Mouse (Mus musculus) spleen, postnatal 10 days (tissue): ENCODE data around the gene Eid2b.
"Not testable (repeated sequence)": the region's sequence is repeated elsewhere in the genome, so short reads cannot be mapped to it uniquely, and the experiment has no call there.

Experiments
- DNase-seq, 2 experiments: peaks; one replicate each; pipeline ENCODE4 v3.0.0; 2021 to 2022; ENCODE audit warnings: low spot score in 2 of 2

Gene Eid2b

DNA sequence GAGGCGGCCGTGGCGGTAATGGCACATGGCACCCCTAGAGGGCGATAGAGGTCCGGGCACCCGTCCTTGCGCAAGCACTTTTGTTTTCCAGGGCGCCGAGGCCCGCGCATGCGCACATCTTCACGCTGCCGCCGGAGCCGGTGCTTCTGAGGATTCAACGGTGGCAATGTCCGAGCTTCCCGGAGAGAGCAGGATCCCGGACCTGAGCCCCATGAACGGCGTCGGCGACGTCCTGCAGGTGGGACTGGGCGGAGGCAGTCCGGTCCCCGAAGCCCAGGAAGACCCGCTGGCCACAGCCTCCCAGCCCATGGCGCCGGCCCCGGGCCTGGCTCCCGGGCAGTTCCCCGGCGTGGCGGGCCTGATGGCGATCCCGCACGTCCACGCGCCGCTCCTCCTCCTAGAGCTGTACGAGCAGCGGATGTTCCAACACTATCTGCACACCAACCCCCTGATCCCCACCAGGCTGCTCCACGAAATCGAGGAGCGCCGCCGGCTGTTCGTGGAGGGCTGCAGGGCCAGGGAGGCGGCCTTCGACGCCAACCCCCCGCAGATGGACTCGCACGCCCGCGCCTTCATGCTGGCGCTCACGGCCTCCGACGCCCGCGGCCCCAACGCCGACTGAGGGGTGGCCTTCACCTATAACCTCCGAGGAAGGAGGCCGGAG is at the start of gene Eid2b:
Gene Eid2b, plus strand, starts transcription at position 125 of the 664 bp plus-strand sequence.
- DNase-seq: peak; percentile 94 to 96

- not testable (repeated sequence) for DNase-seq
These were observed 33.6 kb upstream of the Eid2b start for GRCm38 (mm10) chr7:28243943-28244342.

- no peak for DNase-seq
These were observed 28.6 kb upstream of the Eid2b start for GRCm38 (mm10) chr7:28248957-28249356.

- DNase-seq: no peak
These were observed 25.6 kb upstream of the Eid2b start for GRCm38 (mm10) chr7:28251976-28252375.

DNA sequence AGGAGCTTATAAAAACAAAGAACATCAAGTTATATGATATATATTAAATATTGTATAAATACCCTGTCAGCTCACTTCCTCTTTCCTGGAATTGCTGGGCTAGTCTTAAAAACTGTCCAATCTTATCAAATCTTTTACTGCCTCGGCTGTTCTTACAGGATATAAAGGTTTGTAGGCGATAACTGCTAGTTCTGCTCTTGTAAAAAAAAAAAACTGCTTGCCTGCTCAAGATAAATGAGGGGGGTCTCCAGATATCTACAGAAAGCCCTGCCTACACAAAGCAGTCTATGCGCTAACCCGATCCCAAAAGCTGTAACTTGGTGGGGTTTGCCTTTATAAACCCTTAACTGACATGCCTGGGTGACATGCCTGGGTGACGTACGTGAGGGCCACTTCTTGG is 22.9 kb upstream of the Eid2b start:
- no peak for DNase-seq

DNA sequence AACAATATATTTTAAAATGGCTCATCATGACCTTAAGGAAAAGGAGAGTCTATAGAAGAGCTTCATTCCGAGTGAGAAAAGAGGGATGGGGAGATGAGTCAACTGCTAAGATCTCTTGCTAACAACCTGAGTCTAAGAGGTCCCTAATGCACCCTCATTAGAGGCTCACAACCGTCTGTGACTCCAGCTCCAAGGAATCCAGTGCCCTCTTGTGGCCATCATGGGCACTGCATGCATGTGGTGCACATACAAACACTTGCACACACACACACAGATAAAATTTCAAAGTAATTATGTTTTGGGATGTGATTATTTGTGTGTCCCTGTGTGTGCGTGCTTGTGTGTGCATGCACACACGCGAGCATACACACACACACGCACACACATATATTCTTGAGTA is 22.1 kb upstream of the Eid2b start:
- peak in 1 of 2 experiments; percentile 37 for DNase-seq

DNA sequence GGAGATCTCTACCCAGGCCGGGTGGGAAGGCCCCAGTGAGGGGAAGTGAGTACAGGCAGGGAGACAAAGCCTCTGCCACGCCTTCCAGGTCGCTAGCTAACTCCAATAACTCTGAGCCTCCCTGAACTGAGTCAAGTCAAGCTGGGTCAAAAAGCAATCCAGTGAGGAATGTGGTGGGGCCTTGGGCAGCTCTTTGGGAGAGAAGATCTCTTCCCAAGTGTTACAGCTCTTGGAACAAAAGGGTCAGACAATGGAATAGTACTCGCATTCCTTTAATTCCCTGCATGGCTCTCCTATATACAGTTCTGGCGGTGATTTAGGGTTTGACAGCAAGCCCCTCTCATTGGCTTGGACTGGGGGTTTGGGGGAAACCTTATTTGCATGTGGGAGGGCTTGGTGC is 14.7 kb upstream of the Eid2b start:
- no peak for DNase-seq

DNA sequence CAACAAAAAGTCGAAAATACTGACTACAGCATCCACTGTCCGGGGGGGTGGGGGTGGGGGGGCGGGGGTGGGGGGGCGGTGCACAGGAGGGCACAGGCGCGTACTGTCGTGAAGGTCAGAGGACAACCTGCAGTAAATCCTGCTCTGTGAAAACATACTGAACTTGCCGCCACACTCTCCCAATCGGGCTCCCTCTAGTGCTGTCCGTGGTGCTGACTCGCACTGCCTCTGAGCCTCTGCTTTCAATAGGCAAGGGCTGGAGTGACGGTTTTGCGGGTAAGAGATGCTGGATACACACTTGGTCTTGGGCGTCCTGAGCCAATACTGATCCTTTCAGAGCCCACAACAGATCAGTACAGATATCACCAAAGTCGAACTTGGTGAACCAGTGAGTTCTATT is 13.8 kb upstream of the Eid2b start:
- DNase-seq: peak; percentile 28 to 81

DNA sequence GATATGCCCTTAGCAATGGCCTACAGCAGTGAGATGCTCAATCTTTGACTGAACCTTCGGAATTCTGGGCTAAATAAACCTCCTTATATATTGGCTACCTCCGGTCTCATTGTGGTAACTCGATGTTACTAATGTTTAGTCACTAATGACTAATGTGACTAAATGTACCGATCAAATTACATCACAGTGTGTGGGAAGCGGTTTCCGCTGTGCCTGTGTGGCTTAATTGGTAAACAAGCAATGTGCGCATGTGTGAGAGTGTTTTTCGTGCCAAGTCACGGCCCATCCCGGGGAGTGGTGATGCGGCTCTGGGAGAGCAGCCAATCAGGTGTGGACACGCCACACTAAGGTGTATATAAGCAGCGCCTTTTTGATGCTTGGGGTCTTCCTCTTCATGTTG is 12.1 kb upstream of the Eid2b start:
- DNase-seq: no peak

DNA sequence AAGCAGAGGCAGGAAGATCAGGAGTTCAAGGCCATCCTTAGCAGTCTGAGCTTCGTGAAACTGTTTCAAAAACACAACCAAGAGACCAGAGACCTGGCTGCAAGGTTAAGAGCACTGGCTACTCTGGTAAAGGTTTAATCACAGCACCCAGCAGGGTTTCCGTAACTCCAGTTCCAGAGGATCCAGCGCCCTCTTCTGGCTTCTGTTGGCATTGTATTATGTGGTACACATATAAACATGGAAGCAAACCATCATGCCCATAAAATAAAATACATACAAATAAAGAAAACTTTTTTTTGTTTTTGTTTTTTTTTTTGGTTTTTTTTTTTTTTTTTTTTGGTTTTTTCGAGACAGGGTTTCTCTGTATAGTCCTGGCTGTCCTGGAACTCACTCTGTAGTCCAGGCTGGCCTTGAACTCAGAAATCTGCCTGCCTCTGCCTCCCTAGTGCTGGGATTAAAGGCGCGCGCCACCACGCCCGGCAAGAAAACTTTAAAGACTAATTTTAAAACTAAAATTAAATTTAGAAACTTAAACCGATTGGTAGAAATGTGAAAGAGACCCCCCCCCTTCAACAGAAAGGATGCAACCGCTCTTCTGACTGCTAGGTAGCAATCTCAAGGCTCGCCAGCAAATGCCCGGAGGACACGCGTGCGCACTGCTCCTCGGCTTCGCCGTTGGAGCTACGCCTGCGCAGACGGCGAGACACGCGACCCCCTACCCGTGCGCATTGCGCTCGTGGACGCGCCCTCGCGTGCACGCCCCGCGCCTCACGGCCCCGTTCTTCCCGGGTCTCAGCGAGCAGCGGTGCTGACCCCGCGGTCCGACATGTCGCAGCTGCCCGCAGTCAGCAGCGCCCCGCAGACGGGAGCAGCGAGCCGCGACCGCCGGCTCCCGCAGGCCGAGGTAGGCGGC is 10.2 kb upstream of the Eid2b start, which contains the start of gene Eid2:
Gene Eid2, plus strand, starts transcription at position 753 of the 913 bp plus-strand sequence.
- DNase-seq: peak; percentile 16 to 58

- DNase-seq: peak; percentile 20 to 40
These were observed 9.5 kb upstream of the Eid2b start for GRCm38 (mm10) chr7:28268042-28268531.

DNA sequence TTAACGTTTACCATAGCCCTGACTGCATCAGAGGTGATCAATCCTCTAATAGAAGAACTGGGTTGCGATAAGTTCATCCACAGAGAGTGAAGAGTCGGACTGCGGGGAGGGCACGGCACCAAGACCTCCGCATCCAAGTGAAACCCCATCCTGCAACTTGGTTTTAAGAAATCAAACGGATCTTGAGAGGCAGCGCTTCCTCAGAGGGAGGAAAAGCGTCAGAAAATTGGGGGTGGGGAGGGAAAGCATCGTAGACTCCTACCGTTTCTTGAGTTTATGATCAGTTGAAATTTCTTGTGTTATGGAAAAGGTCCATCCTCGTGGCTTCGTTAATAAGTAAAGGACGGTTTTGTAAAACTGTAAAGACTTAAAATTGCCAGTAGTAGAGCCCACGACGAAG is 9.0 kb upstream of the Eid2b start:
- no peak for DNase-seq

DNA sequence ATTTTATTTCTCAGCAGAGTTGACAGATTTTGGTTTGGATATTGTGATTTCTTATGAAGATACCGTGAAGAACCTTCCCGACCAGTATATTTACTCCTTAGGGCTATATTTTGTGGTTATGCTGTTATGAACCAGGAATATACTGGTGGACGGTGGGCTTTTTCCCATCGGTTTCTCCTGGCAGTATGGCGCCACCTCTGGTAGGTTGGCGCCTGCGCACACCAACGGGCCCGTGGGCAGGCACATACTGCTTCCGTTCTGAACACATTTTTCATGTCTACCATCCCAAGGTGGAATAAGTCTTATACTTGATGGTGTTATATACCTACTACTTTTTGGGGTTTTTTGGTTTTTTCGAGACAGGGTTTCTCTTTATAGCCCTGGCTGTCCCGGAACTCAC is 8.2 kb upstream of the Eid2b start:
- no peak for DNase-seq

DNA sequence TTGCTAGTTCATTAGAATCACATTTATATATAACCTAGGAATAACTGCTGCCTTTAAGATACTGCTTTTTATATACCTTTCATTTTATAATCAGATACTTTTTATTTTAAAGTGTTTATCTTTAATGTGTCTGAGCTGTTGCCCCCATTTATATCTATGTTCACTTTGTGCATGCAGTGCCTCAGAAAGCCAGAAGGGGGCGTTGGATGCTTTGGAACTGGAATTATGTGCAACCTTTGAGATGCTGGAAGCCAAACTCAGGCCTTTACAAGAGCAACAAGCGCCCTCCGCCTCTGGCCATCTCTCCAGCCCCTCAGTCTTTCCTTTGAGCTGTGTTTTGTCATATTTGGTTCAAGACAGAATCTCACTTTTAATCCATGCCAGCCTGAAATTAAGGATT is 5.8 kb upstream of the Eid2b start:
- no peak for DNase-seq

GRCm38 (mm10) chr7:28277237-28277614 is 313 bp upstream of the Eid2b start:
- DNase-seq: no peak

GRCm38 (mm10) chr7:28278279-28278652 is 727 bp downstream of the Eid2b start:
- no peak for DNase-seq

GRCm38 (mm10) chr7:28280630-28281029 is 3.1 kb downstream of the Eid2b start:
- DNase-seq: no peak

GRCm38 (mm10) chr7:28290165-28290564 is 12.6 kb downstream of the Eid2b start:
- no peak for DNase-seq

DNA sequence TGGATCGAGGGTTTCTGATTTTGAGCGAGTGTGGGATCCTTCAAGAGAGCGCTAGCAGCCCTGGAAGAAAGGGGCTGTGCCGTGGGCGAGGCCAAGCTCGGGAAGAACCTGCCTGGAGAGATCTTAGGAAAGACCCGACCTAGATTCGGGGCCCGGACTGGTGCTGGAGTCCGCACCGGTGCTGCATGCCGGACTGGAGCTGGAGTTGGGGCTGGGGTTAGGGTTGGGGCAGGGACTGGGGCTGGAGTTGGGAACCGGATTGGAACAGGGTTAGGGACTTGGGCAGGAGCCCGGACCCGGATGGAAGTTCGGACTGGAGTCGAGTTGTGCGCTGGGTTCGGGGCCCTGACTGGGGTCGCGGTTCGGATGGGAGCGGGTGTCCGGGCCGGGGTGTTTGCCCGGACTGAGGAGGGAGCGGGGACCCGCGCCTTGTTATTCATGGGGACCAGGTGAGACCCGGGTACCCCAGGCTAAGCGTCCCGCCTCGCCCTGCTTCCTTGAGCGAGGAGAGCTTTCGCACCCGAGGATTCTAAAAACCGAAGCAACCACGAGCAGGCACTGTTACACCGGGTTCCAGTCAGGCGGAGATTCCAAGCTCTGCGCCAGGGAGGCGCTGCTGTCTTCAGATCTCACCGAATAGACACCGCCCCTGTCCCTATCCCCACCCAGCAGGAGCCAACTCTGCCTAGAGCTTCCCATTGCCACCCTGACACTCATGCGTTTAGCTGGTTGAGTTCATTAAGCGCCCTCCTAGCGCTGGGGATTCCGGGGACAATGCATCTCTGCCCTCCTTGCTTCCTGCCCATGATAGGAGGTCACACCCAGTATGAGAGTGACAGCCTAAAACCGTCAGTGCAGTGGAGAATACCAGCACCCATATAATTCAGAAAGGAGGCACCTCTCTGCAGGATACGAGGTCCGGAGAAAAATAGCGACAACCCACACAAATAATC is 13.4 kb downstream of the Eid2b start, which contains the start of gene Selenov:
Gene Selenov, minus strand, starts transcription at position 549 of the 953 bp plus-strand sequence.
- no peak for DNase-seq

GRCm38 (mm10) chr7:28294481-28294880 is 16.9 kb downstream of the Eid2b start:
- DNase-seq: peak in 1 of 2 experiments; percentile 54

- peak in 1 of 2 experiments; percentile 43 for DNase-seq
These were observed 21.5 kb downstream of the Eid2b start for GRCm38 (mm10) chr7:28298837-28299625.
